Mouse (Mus musculus) frontal cortex, adult 2 months (tissue): Measurements from ENCODE around the gene Lrrfip2. TPM values are rescaled to one million over a fixed set of nuclear protein-coding genes. Genes with fewer than 3 reads are reported as not detected.

Experiments
- DNase-seq, 2 experiments: peaks; one replicate each; pipeline ENCODE4 v3.0.0; 2022; ENCODE audit warnings: low spot score in 1 of 2; ENCODE audit errors: extremely low spot score in 1 of 2
- polyA plus RNA-seq: library from polyadenylated mRNA; depleted of rRNA; stranded (reverse); fragments of >200 nt; gene quantifications from 2 replicates; pipeline ENCODE4 v1.2.3, GENCODE M21; 2012

Gene Lrrfip2
- polyA plus RNA-seq, 1 experiment, result 52.0 TPM

DNA sequence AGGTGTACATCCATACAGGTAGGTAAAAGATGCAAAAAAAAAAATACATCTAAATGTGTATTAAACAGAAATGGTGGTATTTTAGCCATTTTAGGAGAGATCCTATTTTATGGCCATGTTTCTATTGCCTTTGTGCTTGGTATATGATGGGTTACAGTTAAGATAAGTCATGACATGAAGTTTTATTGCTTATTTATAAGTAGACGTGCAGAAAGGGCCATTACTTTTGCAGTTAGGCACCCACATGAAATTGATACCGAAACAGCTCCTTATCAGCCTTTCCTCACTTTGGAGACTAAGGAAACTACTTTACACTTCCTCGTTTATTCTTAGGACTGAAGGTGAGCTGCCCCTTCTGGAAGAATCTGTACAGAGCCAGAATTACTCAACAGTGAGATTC is 9.5 kb upstream of the Lrrfip2 start:
- DNase-seq, result no peak

DNA sequence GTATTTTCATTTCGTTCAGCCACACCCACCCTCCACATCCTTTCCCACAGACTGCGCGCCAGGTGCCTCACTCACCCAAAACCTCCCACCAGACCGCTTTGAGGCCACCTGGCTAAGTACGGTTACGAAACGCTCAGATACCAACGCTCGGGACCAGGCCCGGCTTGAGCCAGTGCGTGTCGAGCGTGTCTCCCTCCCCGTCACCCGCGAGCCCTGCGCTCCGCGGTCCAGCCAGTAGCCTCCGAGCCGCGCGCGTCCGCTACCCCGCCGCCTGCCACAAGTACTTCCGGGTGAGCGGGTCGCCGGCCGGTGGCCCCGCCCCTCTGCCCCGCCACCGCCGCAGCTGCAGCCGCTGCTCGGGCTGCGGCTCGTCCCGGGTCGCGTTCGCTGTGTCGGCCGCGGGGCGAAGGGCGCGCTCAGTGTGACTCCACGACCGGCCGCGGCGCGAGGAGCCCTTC is 431 bp downstream of the Lrrfip2 start:
- peak; percentile 50 to 79 for DNase-seq

DNA sequence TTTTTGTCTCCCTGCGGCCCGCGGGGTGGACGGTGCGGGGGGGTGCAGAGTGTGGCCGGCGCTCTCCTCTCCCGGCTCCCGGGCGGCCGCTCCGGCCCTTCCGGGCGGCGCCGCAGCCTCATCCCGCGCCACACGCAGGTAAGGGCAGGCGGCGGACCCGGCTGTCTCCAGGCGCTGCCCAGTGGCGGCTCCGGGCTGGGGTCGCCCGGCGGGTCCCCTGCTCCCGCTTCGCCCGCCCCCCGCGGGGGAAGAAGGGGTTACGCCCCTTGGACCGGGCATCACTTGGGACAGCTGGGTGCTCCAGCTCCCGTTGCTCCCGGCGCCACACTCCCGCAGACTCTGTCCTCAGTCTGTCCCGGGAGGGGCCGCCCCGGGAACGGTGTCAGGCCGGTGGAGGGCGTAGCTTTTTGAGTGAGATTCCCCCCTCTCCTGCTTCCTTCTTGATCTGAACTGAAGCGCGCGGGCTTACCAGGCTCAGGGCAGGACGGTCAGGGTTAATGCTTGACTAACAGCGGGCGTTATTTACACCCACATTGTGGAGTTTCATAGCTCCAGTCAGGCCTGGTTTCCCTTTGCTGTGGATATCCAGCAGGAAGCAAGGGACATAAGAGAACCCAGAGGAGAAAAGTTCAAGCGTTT is 979 bp downstream of the Lrrfip2 start:
- peak in 1 of 2 experiments; percentile 32 for DNase-seq

- DNase-seq, result peak in 1 of 2 experiments; percentile 22
Observed at GRCm38 (mm10) chr9:111118891-111119441, 1.6 kb downstream of the Lrrfip2 start.

DNA sequence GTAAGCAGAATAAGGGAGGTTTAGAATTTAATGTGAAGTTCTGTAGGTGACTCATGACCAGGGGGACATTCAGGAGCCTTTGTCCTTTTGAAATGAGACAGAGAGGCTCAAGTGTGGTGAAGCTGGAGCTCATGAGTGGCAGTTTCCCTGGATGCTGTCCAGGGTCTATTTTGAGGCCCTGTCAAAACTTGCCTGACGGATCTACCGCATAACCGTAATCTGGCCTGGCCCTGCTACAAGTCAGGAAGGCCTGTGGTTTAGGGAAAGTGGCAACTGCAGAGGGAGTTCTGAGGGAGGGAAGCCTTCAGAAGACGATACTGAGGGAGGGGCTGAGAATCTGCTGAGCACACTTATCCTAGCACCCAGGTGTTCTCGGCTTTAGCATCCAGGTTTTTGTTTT is 5.1 kb downstream of the Lrrfip2 start:
- DNase-seq, result no peak

DNA sequence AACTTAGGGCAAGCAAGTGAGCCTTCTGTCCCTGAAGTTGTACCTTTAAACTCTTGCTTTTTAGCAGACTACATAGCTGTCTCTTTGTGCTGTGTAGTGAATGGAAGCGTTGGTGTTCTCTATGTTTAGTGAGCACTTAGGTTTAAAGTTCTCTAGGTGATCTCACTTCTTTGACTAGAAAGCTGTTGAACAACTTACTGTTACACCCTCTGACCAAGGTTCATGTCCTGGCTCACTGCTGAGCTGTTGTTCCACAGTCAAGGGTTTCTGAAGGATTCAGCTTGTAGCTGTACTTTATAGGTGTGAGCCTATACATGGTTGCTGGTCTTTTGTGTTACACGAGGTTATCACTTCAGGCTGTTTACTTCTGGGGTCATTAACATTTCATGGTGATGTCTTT is 5.9 kb downstream of the Lrrfip2 start:
- DNase-seq, result no peak

DNA sequence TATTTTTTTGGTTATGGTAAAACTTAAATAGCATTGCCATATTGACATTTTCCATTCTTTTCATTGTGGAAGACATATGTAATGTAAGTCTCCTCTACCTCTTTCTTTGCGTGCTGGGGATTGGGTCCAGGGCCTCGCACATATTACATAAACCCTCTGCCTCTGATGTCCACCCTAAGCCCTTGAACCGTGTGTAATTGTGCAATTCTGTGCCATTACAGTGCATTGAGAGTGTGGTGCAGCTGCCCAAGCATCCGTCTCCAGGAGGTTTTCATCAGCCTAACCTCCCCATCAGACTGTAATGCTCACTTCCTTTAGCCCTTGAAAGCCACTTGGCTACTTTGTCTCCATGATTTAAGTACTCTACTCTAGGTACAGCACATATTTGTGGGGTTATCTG is 7.0 kb downstream of the Lrrfip2 start:
- DNase-seq, result no peak

DNA sequence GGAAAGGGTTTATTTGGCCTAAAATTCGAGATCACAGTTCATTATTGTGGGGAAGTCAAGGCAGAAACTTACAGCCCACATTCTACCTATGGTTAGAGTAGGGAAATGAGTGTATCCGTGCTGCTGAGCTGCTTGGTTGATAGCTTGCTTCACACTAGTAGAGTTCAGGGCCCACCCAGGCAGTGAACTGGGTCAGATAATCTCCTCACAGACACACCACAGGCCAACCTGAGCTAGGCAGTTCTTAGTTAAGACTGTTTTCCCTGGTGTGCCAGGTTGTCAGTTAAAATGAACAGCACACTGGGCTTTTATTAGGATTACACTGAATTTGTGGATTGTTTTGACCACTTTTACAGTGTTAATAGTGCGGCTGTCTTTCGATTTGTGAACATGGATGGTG is 9.3 kb downstream of the Lrrfip2 start:
- no peak for DNase-seq

DNA sequence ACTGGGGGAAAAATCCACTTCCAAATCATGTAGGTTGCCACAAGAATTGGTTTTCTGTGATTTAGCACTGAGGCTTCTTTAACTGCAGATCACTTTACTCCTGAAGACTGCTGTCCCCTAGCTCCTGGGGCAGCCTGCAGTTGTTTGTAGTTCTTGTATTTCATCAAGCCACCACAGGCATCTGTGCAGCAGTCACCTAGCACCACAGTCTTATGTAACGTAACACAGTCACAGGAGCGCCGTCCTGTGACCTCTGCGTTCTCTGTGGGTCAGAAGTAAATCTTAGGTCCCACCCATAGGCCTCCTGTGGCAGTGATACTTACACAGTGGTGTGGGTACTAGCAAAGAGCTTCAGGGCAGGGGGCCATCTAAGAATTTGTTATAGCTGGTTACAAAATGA is 10.4 kb downstream of the Lrrfip2 start:
- DNase-seq, result no peak

DNA sequence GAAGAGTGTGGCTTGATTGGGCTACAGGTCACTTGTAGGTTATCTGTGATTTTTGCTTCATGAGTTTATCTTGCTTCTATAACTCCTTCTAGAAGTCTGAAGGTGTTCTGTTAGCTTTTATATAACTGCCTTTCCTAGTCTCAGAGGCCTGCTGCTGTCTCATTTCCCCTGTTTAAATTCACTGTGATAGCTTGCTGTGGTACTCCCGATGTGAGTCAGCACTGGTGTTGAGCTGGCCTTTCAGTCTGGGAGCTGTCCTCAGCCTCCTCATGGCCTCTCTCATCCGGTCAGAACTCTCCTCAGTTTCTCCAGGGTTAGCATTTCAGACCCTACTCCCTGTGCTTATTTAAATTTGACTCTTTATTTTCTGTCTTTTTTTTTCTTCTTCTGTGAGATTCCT is 12.7 kb downstream of the Lrrfip2 start:
- DNase-seq, result peak in 1 of 2 experiments; percentile 27

DNA sequence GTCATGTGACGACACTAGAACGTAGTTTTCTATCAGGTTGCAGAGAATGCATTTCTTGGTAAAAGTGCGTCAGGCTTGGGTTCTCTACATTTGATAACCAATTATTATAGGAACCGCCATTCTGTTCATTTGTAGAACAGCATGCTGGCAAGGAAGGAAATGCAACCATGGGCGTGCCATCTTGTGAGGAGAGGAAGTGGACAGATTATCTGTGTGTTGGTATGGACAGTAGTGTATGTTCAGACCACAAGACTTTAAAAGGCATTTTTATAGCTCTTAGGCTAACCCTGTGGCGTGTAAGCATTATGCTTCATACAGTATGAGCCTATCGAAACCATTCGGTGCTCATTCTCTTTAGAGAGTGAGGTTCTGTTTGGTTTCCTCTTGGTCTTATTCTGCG is 20.8 kb downstream of the Lrrfip2 start:
- no peak for DNase-seq

DNA sequence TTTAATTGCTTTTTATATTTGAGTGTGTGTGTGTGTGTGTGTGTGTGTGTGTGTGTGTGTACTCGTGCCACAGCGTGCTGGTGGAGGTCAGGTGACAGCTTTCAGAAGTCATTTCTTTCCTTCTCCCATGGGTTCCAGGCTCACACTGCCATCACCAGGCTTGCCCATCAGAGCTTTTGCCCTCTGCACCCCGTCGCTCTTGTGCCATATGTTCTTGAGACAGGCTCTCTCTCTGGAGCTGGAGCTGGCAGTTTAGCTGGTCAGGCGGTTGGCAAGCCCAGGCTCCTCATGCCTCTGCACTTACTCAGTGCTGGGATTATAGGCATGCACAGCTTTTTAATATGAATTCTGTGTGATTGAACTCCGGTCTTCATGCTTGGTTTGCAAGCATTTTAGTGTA is 25.3 kb downstream of the Lrrfip2 start:
- DNase-seq, result no peak

GRCm38 (mm10) chr9:111143387-111143786 is 26.0 kb downstream of the Lrrfip2 start:
- no peak for DNase-seq

- DNase-seq, result no peak
Observed at GRCm38 (mm10) chr9:111144711-111145110, 27.3 kb downstream of the Lrrfip2 start.

- no peak for DNase-seq
Observed at GRCm38 (mm10) chr9:111145497-111146190, 28.3 kb downstream of the Lrrfip2 start.

GRCm38 (mm10) chr9:111146216-111146798 is 28.9 kb downstream of the Lrrfip2 start:
- DNase-seq, result peak in 1 of 2 experiments; percentile 19

DNA sequence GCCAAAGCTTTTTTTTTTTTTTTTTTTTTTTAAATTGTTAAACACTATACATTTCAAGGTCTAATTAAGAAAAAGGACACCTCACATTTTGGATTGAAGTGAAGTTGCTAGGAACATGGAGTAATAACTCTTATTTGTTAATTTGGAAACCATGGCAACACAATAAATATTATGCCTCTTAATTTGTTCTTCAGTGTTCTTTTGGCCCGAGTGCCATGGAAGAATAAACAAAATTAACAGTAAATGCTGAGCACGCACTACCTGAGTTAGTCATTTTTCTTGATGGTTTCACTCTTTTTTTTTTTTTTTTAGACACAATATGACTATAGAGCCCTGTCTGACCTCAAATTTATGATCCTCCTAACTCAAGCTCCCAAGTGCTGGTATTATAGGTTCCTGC is 30.6 kb downstream of the Lrrfip2 start:
- DNase-seq, result no peak

DNA sequence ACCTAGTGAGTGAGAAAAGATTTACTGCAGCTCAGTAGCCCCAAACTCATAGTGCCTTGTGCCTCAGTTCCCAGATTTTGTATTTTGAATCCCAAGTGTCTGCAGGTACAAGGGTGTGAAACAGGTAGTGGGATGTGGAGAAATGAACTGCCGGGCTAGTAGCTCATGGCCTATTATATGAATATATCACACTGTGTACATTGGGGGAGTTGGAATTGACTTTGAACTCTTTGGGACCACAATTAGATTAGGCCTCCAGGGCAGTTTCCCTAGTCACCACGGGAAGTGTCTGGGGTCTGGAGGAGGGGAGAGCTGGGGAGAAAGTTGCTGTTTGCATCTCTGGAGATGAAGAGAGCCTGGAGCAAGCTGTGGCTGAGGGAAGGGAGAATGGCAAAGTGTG is 31.0 kb downstream of the Lrrfip2 start:
- DNase-seq, result no peak

GRCm38 (mm10) chr9:111149188-111149945 is 32.0 kb downstream of the Lrrfip2 start:
- no peak for DNase-seq

DNA sequence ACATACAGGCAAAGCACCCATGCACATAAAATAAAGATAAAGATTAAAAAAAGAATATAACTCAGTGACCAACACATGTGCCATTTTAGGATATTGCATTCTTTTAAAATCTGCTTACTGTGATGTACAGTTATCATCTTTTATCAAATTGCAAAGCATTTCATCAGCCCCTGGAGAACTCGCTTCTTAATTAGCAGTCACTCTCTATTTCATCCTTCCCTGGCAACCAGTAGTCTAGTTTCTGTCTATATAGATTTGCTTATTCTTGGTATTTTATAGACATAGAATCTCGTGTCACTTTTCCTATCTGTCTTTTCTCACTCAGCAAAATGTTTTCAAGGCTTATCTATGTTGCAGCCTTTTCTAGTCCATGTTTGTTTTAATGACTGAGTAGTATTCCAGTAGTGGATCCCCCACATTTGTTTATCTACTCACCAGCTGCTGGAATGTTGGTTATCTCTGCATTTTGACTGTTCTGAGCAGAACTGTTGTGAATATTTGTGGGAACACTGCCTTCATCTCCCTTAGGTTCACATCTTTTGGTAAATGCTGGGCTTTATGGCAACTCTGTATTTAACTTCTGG is 35.0 kb downstream of the Lrrfip2 start:
- no peak for DNase-seq

GRCm38 (mm10) chr9:111153026-111153425 is 35.6 kb downstream of the Lrrfip2 start:
- DNase-seq, result no peak
